Mouse (Mus musculus): ENCODE data around the gene Olfr1208.

The Olfr1208 gene

GRCm38 (mm10) chr2:88902211-88902610 lies at the start of gene Olfr1208:
Olfr1208 (minus strand) TSS chr2:88902311.
- Histone ChIP-seq H3K4me3 (replicated peaks; ENCODE audit: low read length) (no peak within 1 kb of the TSS), H3K27me3 (ENCODE audit: insufficient read depth, low read length) (no peaks in the 10 kb centered on the region), H3K4me1 (replicated peaks; ENCODE audit: low read depth, low read length) (no peaks in the 10 kb centered on the region), H3K9me3 (ENCODE audit: low read length) (no peaks in the 10 kb centered on the region), H3K36me3 (ENCODE audit: insufficient read depth, low read length) (no peaks in the 10 kb centered on the region)
- no peak for TF ChIP-seq CTCF (conservative IDR thresholded peaks at IDR 0.05; ENCODE audit: low read length)
- TF ChIP-seq NANOG (IDR thresholded peaks at IDR 0.05; ENCODE audit: borderline replicate concordance, low read length), result no peak
- TF ChIP-seq POU5F1 (IDR thresholded peaks at IDR 0.05; ENCODE audit: borderline replicate concordance, low read length), result no peak

GRCm38 (mm10) chr2:88938011-88938410 lies 35.9 kb upstream of the Olfr1208 start, which contains the start of gene Olfr1211:
Olfr1211 (minus strand) TSS chr2:88938111.
- H3K4me1 ChIP-seq (replicated peaks; ENCODE audit: low read depth, low read length), result no peaks in the 10 kb centered on the region
- no peaks in the 10 kb centered on the region for H3K9me3 ChIP-seq (ENCODE audit: low read length)
- H3K27me3 ChIP-seq (ENCODE audit: insufficient read depth, low read length), result no peaks in the 10 kb centered on the region
- TF ChIP-seq NANOG (IDR thresholded peaks at IDR 0.05; ENCODE audit: borderline replicate concordance, low read length) (no peak), POU5F1 (IDR thresholded peaks at IDR 0.05; ENCODE audit: borderline replicate concordance, low read length) (no peak), CTCF (conservative IDR thresholded peaks at IDR 0.05; ENCODE audit: low read length) (no peak)
- H3K36me3 ChIP-seq (ENCODE audit: insufficient read depth, low read length), result no peaks in the 10 kb centered on the region
- H3K4me3 ChIP-seq (replicated peaks; ENCODE audit: low read length), result no peak within 1 kb of the TSS

- Histone ChIP-seq H3K27me3 (ENCODE audit: insufficient read depth, low read length) (no peaks in the 10 kb centered on the region), H3K9me3 (ENCODE audit: low read length) (no peaks in the 10 kb centered on the region), H3K36me3 (ENCODE audit: insufficient read depth, low read length) (no peaks in the 10 kb centered on the region), H3K4me3 (replicated peaks; ENCODE audit: low read length) (no peak within 1 kb of the TSS), H3K4me1 (replicated peaks; ENCODE audit: low read depth, low read length) (no peaks in the 10 kb centered on the region)
- no peak for TF ChIP-seq POU5F1 (IDR thresholded peaks at IDR 0.05; ENCODE audit: borderline replicate concordance, low read length)
- TF ChIP-seq CTCF (conservative IDR thresholded peaks at IDR 0.05; ENCODE audit: low read length), result no peak
- TF ChIP-seq NANOG (IDR thresholded peaks at IDR 0.05; ENCODE audit: borderline replicate concordance, low read length), result no peak
Measured at GRCm38 (mm10) chr2:88915057-88915456, 12.9 kb upstream of the Olfr1208 start, which contains the start of gene Olfr1209. Olfr1209 (minus strand) TSS chr2:88915157.

GRCm38 (mm10) chr2:88862931-88863330 lies 39.2 kb downstream of the Olfr1208 start, which contains the start of gene Olfr1206:
Olfr1206 (plus strand) TSS chr2:88863231.
- no peaks in the 10 kb centered on the region for H3K9me3 ChIP-seq (ENCODE audit: low read length)

GRCm38 (mm10) chr2:88848992-88849391 lies 53.1 kb downstream of the Olfr1208 start, which contains the start of gene Olfr1204:
Olfr1204 (plus strand) TSS chr2:88849292.
- no peak within 1 kb of the TSS for H3K4me3 ChIP-seq (replicated peaks; ENCODE audit: low read length)
- no peaks in the 10 kb centered on the region for H3K9me3 ChIP-seq (ENCODE audit: low read length)
- no peaks in the 10 kb centered on the region for H3K27me3 ChIP-seq (ENCODE audit: insufficient read depth, low read length)
- no peaks in the 10 kb centered on the region for H3K4me1 ChIP-seq (replicated peaks; ENCODE audit: low read depth, low read length)
- H3K36me3 ChIP-seq (ENCODE audit: insufficient read depth, low read length), result no peaks in the 10 kb centered on the region
- no peak for TF ChIP-seq NANOG (IDR thresholded peaks at IDR 0.05; ENCODE audit: borderline replicate concordance, low read length)
- TF ChIP-seq POU5F1 (IDR thresholded peaks at IDR 0.05; ENCODE audit: borderline replicate concordance, low read length), result no peak
- TF ChIP-seq CTCF (conservative IDR thresholded peaks at IDR 0.05; ENCODE audit: low read length), result no peak

More at GRCm38 (mm10) chr2:88862931-88863330, 39.2 kb downstream of the Olfr1208 start, which contains the start of gene Olfr1206:
- no peaks in the 10 kb centered on the region for H3K4me1 ChIP-seq (replicated peaks; ENCODE audit: low read depth, low read length)
- H3K36me3 ChIP-seq (ENCODE audit: insufficient read depth, low read length), result no peaks in the 10 kb centered on the region
- TF ChIP-seq CTCF (conservative IDR thresholded peaks at IDR 0.05; ENCODE audit: low read length) (no peak), POU5F1 (IDR thresholded peaks at IDR 0.05; ENCODE audit: borderline replicate concordance, low read length) (no peak), NANOG (IDR thresholded peaks at IDR 0.05; ENCODE audit: borderline replicate concordance, low read length) (no peak)
- H3K4me3 ChIP-seq (replicated peaks; ENCODE audit: low read length), result no peak within 1 kb of the TSS
- no peaks in the 10 kb centered on the region for H3K27me3 ChIP-seq (ENCODE audit: insufficient read depth, low read length)

All from E14TG2a.4 (cell line).